Mouse (Mus musculus) spleen, adult 2 months (tissue): Measurements from ENCODE around the gene Herc6. TPM values are rescaled to one million over a fixed set of nuclear protein-coding genes. Genes with fewer than 3 reads are reported as not detected.

Experiments
- DNase-seq, 2 experiments: peaks; one replicate each; pipeline versions ENCODE4 v3.0.0 to v3.0.0-alpha.2; 2012 to 2021; ENCODE audit warnings: low spot score in 2 of 2, low read depth in 1 of 2
- H3K27ac ChIP-seq: fragments of 200-500 bp; 2 replicates; pipeline ENCODE4 v1.5.1; 2012; ENCODE audit warnings: low read length, inconsistent platforms; ENCODE audit not compliant: insufficient read depth
- H3K27me3 ChIP-seq: fragments of 200-500 bp; 2 replicates; pipeline ENCODE4 v1.6.1; 2012; ENCODE audit warnings: mild to moderate bottlenecking, moderate library complexity, low read length, inconsistent platforms; ENCODE audit not compliant: control insufficient read depth, insufficient read depth
- H3K36me3 ChIP-seq: fragments of 200-500 bp; 2 replicates; pipeline ENCODE4 v1.6.1; 2012; ENCODE audit warnings: mild to moderate bottlenecking, low read length, inconsistent platforms; ENCODE audit not compliant: control insufficient read depth, insufficient read depth
- H3K4me1 ChIP-seq: fragments of 200-500 bp; 2 replicates; pipeline ENCODE4 v1.6.1; 2011; ENCODE audit warnings: inconsistent platforms; ENCODE audit not compliant: control insufficient read depth, insufficient read depth, insufficient read length
- H3K4me3 ChIP-seq: fragments of 200-500 bp; 2 replicates; pipeline ENCODE4 v1.5.1; 2011; ENCODE audit warnings: mild to moderate bottlenecking, inconsistent platforms; ENCODE audit not compliant: insufficient read depth, insufficient read length; ENCODE audit errors: extremely low read depth
- CTCF ChIP-seq: fragments of 200-500 bp; IDR thresholded peaks from 2 replicates; pipeline ENCODE4 v1.5.1; 2011; ENCODE audit warnings: mild to moderate bottlenecking, inconsistent platforms; ENCODE audit not compliant: insufficient read depth, insufficient read length, insufficient replicate concordance; ENCODE audit errors: extremely low read depth
- POLR2A ChIP-seq: fragments of 200-500 bp; IDR thresholded peaks from 2 replicates; pipeline ENCODE4 v1.6.1; 2011; ENCODE audit warnings: low read depth, low read length, inconsistent platforms
- WGBS: fragments of 180-500 bp; shearing (Covaris S2); methylation state at CpG from one replicate; pipeline ENCODE4 v1.1.7; 2018; 5-methylcytosine and 5-hydroxymethylcytosine counted together
- polyA plus RNA-seq: library from polyadenylated mRNA; depleted of rRNA; stranded (reverse); fragments of >200 nt; gene quantifications from 2 replicates; pipeline ENCODE4 v1.2.3, GENCODE M21; 2012; rRNA removed

Gene Herc6
- polyA plus RNA-seq: 14.1 and 14.4 TPM in 2 replicates

GRCm38 (mm10) chr6:57580881-57581548, at the start of gene Herc6:
Gene Herc6 (plus strand): TSS chr6:57581000.
- TF ChIP-seq POLR2A (peak; percentile 26; the same call in 1 of the 2 replicates), CTCF (no peak)
- H3K36me3 ChIP-seq: no peaks in the 10 kb centered on the region; the same call in 1 of the 2 replicates
- peak within 1 kb of the TSS; percentile 95 for H3K27ac ChIP-seq
- H3K4me1 ChIP-seq: no peaks in the 10 kb centered on the region
- WGBS: under 1% methylated on average over 16 of the region's 16 CpGs
- H3K27me3 ChIP-seq: no peaks in the 10 kb centered on the region
- peak; percentile 49 to 63 for DNase-seq
- H3K4me3 ChIP-seq: peak within 1 kb of the TSS; percentile 76

DNA sequence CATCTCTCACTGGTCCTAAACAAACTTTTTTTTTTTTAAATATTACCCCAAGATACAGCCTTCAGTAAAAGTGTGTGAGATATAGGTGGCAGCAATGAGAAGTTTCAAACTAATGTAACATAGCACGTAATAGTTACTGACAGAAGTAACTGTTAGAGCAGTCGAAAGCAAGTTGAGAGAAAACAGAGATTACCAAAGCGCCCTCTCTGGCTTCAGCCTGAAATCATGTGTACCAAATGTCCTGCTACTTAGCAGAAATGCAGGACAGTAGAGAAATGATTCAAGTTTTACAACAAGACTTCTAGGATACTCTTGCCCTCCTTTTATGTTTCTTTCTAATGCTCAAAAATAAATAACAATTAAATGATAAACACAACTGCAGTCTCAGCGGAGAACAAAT, 49.8 kb upstream of the Herc6 start:
- H3K27ac ChIP-seq: no peak overlapping the region
- 82% methylated on average over 4 of the region's 4 CpGs for WGBS
- no peak overlapping the region for H3K4me3 ChIP-seq
- no peak for TF ChIP-seq CTCF
- TF ChIP-seq POLR2A: no peak
- no peaks in the 10 kb centered on the region for H3K27me3 ChIP-seq
- H3K36me3 ChIP-seq: 0 out of 2 replicates have a peak, but pooled peaks cover 1% of the 10 kb centered on the region
- DNase-seq: no peak
- H3K4me1 ChIP-seq: peaks cover 8% of the 10 kb centered on the region; the same call in 1 of the 2 replicates

- no peak for TF ChIP-seq POLR2A
- TF ChIP-seq CTCF: no peak
- Histone ChIP-seq H3K36me3 (0 out of 2 replicates have a peak, but pooled peaks cover 1% of the 10 kb centered on the region), H3K27ac (no peak overlapping the region), H3K4me3 (no peak overlapping the region), H3K27me3 (no peaks in the 10 kb centered on the region), H3K4me1 (peaks cover 8% of the 10 kb centered on the region; the same call in 1 of the 2 replicates)
- DNase-seq: no peak
- WGBS: 35% methylated on average over 1 of the region's 1 CpGs
Observed at GRCm38 (mm10) chr6:57531441-57531840, 49.4 kb upstream of the Herc6 start.

DNA sequence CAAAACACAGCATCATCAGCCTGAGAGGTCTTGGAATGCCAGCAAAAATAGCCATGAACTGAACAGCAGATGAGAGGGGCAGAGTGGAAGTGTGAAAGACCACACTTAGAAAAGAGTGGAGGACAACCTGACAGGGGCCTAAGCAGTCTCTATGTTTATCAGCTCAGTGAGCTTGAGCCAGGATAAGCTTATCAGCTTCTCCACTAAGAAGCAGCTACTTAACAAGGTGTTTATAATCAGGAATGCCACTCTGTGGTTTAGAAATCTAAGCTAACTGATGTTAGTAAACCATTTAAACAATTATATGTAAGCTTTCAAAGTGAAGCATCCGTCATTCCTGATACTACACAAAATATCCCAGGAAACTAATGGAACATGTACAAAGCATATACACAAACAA, 48.8 kb upstream of the Herc6 start:
- Histone ChIP-seq H3K4me3 (no peak overlapping the region), H3K27ac (no peak overlapping the region), H3K27me3 (no peaks in the 10 kb centered on the region), H3K4me1 (peaks cover 8% of the 10 kb centered on the region; the same call in 1 of the 2 replicates), H3K36me3 (0 out of 2 replicates have a peak, but pooled peaks cover 1% of the 10 kb centered on the region)
- WGBS: 91% methylated on average over 1 of the region's 1 CpGs
- no peak for DNase-seq
- TF ChIP-seq CTCF: no peak
- TF ChIP-seq POLR2A: no peak

GRCm38 (mm10) chr6:57533410-57533809, 47.4 kb upstream of the Herc6 start:
- Histone ChIP-seq H3K27ac (no peak overlapping the region), H3K36me3 (0 out of 2 replicates have a peak, but pooled peaks cover 1% of the 10 kb centered on the region), H3K4me1 (peaks cover 8% of the 10 kb centered on the region; the same call in 1 of the 2 replicates), H3K27me3 (no peaks in the 10 kb centered on the region), H3K4me3 (no peak overlapping the region; the same call in 1 of the 2 replicates)
- DNase-seq: no peak
- TF ChIP-seq POLR2A (no peak), CTCF (no peak)
- 14% methylated on average over 2 of the region's 2 CpGs for WGBS

DNA sequence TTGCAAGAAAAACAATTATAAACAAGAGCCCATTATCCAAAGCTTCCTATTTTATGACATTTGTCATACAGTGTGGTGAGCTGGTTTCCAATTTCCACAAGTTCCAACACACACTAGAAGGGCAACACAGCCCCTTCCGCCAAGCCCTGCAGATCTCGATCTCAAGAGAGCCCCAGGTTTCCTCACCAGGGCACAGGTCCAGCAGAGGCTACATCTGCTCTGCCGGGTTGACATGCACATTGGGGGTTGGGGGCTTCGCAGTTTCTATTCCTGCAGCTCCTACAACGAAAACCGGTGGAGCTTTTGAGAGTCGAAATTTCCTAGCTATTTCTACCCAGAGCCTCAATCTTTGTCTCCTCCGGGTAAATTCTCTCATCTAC, 46.6 kb upstream of the Herc6 start:
- Histone ChIP-seq H3K4me3 (peak overlapping the region; percentile 69), H3K4me1 (peaks cover 8% of the 10 kb centered on the region; the same call in 1 of the 2 replicates), H3K27ac (peak overlapping the region; percentile 66; the same call in 1 of the 2 replicates), H3K36me3 (0 out of 2 replicates have a peak, but pooled peaks cover 1% of the 10 kb centered on the region), H3K27me3 (no peaks in the 10 kb centered on the region)
- no peak for TF ChIP-seq CTCF
- no peak for TF ChIP-seq POLR2A
- WGBS: 2% methylated on average over 8 of the region's 8 CpGs
- peak in 1 of 2 experiments; percentile 6 for DNase-seq
